Mouse (Mus musculus) thymus, postnatal 4 days (tissue): ENCODE data around the gene Gstm2.
"Not testable (repeated sequence)": the region's sequence is repeated elsewhere in the genome, so short reads cannot be mapped to it uniquely, and the experiment has no call there.

ENCODE experiments used
- DNase-seq: peaks from one replicate; pipeline ENCODE4 v3.0.0; 2021

Gene Gstm2

DNA sequence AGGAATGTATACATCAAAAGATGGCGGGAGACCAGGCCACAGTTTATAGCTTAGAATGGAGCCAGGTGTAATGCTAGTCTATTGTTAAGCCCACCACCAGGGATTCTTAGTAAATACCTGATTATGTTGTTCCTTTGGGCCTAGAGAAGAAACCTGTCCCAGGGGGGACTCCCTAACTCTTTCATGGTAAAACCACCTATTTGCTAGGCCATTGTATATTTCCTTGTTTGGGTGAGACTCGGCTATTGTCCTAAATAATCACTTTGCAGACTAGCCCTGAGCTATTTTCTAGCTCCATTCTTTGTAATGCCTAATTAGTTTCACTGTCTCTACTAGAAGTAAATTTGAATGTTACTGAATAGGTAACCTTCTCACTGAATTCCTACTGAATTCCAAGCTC lies 9.7 kb upstream of the Gstm2 start:
- DNase-seq = not testable (repeated sequence)

DNA sequence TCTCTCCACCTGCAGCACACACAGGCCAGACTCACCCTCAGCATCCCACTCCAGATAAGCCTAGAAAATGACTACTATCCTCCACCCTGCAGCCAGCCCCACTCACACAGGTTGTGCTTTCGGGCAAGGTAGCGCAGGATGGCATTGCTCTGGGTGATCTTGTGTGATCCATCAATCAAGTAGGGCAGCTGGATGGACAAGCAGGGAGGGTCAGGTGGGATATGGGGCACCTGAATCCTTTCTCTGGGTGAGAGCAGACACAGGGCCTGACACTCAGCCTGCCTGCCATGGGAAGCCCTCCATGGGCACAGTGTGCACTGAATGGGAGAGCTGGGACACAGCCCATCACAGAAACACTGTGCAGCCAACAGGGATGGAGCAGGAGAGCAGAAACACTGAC lies 1.1 kb downstream of the Gstm2 start:
- DNase-seq = not testable (repeated sequence)

DNA sequence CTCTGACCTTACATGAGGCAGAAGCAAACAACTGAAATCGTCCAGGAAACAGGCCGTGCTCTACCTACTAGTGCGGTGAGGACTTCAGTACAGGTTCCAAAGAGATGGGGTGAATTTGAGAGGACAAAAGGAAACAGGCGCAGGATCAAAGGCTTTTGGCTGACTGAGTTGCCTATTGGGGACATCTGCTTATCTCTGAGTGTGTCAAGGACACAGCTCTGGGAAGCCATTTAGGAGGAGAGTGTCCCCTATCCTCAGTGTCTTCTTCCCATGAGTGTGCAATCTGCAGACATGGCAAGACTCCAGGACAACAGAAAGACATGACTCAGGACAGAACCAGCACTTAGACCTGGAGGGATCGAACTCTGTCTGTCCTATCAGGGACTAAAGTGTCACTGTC lies 1.8 kb downstream of the Gstm2 start:
- no peak for DNase-seq

DNA sequence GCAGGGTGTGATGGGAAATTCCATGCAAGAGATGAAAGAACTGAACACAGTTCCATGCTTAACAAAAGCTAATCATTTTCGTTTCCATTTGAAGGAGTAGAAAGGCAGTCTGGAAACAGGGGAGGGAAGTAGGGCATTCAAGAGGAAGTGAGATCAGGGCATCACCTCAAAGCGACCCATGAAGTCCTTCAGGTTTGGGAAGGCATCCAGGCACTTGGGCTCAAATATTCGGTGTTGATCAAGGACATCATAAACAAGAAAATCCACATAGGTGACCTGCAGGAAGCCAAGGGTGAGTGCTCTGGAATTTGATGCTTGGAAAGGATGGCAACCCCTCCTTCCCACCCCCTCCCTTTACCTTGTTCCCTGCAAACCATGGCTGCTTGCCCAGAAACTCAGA lies 2.5 kb downstream of the Gstm2 start:
- no peak for DNase-seq

DNA sequence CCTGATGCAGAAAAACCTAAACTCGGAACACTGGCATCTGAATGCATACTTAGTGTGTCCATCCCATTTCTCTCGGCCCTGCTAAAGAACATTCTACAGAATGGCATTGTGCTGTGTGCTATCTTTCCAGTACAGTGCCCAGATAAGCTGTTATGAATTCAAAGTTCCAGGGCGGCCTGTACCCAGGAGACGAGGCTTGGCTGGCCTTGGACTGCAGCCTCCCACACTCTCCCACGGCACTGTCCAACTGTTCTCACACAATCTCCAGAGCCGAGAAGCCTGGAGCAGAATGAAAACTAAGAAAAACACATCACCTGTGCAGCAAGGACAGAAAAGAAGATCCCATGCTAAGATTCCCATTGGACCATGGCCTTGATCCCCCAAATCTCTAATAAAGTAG lies 3.5 kb downstream of the Gstm2 start:
- DNase-seq = no peak

DNA sequence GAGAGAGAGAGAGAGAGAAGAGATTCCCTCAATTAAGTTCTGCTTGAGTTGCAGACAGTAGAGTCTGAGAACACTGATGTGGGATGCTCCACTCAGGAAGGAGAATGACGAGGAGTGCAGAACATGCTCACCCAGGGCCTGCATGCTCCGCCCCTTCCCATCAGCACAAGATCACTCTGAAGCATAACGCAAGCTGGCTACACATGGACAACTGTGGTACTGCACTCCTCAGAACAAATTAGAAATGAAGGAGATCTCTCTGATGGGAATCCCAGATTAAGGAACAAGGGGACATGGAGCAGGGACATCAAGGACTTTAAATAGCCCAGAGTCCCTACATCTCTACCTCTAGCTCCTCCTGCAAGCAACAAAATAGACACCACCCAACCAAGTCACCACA lies 5.0 kb downstream of the Gstm2 start:
- DNase-seq = no peak

DNA sequence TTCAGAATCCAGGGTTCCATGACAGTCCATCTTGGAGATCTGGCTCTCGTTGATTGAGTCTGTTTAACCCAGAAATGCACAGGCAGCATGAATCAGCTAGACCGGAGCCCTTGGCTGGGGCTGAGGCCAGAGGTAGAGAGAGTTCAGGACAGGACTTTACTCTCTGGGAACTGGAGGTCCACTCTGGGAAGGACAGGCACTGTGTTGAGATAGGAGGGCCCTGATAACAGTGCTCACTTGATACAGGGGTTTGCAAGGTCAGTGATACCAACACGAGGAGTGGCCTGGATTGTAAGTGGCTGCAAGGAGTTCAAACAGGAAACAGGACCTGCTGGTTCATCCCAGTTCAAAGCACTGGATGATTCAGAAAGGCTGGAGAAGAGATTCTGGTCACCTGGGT lies 8.6 kb downstream of the Gstm2 start:
- no peak for DNase-seq

DNA sequence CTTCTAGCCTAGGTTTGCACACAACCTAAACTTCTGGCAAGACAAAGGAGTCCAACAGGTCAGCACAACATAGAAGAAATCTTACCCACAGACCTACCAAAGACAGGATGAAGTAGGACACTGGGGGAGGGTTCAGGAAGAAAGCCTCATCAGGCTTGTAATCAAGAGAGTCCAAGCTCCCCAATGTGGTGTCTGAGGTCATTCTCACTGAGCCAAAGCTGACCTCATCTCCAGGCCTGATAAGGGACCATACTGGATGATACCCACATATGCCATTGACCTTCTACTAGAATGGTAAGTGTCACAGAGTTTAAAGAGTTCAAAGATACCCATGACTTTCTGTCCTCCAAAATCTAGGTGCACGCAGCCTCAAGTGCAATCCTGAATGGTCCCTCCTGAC lies 12.0 kb downstream of the Gstm2 start:
- no peak for DNase-seq

DNA sequence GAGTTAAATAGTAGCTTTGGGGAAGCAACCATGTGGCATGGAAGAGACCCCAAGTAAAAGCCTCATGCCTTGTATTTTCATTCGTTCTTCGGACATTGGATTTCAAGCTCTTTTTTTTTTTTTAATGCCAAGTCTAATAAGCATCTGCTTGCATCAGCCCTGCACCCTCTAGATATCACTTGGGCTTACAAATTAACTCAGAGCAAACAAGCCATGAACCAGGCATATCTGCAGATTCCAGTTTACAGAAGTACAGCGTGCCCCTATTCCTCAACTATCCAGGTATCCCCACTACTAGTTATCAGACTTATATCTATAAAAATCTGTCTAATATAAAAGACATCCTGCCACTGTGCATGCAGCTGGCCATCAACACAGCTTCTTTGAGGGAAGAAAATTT lies 14.2 kb downstream of the Gstm2 start:
- DNase-seq = no peak

DNA sequence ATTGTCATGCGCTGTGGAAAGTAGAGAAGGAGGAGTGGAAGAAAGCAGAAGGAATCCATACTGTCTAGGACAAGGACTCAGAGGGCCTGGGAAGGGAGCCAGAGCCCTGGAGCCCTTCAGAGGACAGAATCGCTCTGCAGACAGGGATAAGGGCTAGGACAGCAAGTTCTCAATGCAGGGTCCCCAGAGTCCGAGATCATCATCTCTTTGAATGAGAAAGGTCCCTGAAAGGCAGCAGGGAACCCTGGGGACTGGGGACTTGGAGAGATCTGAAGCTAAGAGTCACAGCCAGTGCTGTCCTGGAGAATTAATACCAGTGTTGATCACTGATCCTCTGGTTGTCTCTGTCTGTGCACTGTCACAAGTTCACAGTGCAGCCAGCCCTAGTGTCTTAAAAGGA lies 15.2 kb downstream of the Gstm2 start:
- DNase-seq = not testable (repeated sequence)

DNA sequence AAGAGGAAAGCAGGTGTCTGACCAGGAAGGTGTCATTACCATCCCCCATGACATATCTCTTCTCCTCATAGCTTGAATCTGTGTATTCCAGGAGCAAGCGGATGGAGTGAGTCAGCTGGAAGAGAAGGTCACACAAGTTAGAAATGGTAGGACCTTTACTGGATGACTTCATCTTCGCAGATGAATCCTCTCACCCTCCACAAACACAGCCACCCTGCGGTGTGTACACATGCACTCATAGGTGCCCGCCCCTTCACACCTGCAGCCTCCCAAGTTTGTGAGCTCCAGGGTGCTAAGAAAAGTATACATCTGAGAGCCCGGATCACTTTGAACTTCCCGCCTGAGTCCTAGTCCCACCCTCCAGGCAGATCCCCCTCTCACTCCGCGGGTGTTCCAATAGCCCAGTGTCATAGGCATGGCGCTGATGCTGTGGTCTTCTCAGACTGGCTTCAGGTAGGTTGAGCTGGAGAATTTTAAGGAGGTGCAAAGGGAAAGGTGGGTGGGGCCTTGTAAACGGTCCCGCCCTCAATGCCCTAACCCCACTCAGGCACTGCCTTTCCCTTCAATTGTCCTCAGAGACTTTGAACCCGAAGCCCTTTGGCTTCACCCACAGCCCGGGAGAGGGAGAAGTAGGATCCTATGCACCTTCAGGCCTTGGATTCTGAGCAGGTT lies 17.4 kb downstream of the Gstm2 start, which contains the start of gene Gstm3:
Gstm3 (minus strand) TSS at position 560 of the 672 bp plus-strand sequence.
- DNase-seq = no peak

DNA sequence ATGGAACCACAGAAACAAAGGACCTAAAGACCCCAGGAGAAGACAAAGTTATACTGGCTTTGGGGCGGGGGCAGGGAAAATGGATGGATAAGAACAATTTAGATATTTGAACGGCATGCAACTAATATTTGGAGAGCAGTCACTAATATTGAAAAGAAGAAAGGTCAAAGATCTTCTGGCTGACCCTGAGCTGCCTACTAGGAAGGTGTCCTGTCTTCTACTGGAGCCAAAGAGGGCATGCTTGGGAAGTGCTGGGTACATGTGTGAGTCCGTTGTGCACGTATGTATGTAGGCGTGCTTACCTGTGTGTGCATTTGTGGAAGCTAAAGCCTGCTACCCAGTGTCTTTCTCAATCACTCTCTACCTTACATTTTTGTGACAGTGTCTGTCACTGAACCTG lies 19.6 kb downstream of the Gstm2 start:
- no peak for DNase-seq

DNA sequence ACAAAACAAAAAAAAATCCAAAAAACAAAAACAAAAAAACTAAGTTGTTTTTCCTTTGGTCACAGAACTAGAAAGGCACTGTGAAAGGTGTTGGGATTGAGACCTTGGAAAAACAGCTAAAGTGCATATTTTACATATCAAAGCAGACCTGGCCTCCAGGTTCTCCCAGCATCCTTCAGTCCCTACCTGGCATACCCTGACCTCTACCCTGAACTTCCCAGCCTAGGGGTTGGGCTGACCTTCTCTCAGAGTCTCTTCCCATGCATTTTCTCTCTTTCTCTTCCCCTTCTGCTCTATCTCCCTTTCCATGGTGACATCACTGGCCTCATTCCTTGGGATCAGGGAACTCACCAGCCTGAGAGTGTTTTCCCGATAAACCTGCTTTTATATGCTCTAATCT lies 20.7 kb downstream of the Gstm2 start:
- DNase-seq = no peak

DNA sequence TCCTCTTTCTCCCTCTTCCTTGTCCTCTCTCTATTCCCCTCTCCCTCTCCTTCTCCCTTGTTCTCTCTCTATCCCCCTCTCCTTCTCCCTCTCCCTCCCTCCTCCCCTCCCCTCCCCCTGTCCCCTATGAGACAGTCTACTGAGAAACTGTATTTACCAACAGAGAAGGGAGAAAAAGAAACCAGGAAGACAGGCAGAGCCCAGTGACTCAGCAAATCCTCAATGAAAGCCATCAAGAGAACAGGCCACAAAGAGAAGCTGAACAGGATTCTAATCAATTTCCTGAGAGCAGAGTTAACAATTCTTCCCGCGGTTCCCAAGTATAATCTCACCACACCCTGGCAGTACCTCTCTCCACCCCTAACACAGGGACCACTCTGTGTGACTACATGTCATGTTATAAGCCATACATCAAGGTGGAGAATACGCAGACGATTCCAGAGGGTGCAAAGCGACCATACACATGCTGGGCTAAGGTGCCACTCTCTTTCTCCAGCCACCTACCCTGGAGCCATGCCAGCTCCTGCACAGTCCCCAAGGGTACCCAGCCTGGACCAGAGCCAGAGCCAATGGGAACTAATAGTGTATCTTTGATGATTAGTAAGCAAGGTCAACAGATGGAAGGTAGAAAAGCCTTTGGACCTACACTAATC lies 21.5 kb downstream of the Gstm2 start:
- no peak for DNase-seq

DNA sequence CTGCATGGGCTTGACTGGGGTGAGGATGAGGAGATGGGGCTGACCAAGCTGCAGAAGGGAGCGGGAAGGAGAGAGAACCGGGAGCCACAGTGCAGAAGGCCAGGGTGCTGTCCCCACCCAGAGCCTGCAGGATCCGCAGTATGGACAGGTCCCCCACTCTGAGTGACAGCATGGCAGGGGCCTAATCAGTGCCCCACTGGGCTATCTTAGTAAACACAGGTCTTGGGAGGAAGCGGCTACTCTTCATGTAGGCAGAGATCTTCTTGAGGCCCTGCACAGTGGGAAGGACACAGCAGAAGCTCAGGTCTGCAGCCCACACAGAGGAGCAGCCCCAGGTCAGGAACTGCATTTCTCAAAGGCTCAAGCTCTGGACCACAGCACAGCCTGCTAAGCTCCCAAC lies 22.2 kb downstream of the Gstm2 start:
- no peak for DNase-seq

DNA sequence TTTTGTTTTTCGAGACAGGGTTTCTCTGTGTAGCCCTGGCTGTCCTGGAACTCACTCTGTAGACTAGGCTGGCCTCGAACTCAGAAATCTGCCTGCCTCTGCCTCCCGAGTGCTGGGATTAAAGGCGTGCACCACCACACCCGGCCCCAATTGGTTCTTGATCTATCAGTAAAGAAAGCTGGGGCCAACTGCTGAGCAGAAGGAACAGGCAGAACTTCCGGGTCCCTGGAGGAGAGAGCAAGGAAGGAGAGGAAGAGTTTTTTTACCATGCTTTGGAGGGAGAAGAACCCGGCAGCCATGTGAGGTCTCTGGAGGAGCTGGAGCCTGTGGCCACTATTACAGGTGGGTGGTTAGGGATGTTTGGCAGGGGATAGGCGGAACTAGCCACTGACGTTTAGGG lies 31.0 kb downstream of the Gstm2 start:
- DNase-seq = not testable (repeated sequence)

DNA sequence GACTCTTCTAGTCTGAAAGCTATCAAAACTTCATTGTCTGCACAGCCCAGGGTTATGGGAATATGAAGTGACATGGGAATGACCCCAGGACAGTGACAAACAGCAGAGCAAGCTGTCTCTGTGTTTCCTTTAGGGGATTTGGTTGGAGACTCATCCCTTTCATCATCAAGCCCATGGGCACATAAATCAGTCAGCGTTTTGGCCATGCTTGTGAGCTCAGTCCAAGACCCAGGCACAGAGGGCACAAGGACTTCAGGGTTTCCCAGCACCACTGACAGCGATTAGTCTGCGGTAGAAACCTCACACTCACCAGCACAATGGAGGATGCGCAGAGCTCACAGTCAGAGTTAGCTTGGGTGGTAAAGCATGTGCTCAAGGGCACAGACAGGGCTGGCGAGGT lies 32.3 kb downstream of the Gstm2 start:
- no peak for DNase-seq

DNA sequence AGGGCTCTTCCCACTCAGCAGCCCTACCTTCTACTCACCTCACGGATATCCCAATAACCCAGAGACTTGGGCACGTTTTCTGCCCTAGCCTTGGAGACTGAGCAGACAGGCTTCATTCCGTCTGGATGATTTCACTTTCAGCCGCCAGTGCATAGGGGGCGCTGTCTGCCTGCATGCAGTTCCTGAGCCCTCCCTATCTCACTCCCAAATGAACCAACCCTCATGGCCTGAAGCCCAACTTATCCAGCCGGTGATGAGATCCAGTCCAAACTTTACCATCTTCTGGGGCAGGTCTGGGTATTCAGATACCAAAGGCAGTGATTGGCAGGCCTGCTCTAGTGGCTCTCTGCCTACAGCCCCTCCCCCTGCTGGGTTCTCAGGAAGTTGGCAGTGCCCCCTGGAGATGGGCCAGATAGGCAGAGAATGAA lies 32.9 kb downstream of the Gstm2 start:
- DNase-seq = peak; percentile 71

DNA sequence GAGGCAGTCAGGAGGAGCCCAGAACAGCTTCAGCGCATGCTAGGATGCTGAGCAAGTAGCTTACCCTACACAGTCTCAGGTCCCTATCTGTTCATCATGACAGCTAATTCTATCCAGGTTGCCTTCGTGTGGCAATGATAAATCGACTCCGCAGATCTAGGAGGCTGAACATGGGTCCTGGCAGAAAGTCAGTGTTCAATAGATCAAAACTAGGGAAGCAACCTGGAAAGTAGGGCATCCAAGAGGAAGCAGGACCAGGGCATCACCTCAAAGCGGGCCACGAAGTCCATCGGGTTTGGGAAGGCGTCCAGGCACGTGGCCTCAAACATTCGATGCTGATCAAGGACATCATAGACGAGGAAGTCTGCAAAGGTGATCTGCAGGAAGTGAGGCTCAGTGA lies 35.7 kb downstream of the Gstm2 start:
- DNase-seq = no peak

DNA sequence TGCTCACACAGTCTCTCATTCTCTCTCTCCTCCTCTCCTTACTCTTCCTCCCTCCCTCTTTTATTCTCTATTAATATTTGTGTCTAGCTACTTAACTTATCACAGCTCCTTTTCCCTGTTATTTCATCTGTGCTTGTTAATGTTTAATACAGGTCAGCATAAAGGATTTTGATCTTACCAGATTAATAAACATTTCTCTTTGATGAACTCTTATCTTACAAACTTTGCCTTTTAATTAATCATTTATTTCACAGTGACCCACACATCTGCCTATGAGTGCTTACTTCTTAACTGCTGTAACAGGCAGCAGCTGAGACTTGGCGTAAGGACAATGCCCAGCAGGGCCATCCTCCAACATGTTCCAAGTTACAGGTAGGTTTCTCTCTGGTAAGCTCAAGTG lies 36.8 kb downstream of the Gstm2 start:
- DNase-seq = not testable (repeated sequence)

DNA sequence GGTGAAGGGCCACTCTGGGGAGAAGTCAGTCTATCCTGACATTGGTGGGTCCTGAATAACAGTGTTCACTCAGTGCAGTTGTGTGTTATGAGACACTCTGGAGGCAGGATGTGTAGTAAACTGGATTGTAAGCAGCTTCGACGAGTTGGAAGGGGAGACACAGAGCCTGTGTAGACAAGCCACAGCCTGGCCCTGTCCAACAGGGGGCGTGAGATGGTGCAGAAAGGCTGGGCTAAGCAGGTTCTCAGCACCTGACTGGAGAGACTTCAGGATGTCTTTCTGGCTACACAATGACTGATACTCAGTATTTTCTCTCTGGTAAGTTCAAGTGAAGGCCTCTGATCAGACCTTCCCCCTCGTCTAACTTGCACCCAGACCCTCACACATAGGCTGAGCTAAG lies 40.5 kb downstream of the Gstm2 start:
- peak; percentile 46 for DNase-seq

DNA sequence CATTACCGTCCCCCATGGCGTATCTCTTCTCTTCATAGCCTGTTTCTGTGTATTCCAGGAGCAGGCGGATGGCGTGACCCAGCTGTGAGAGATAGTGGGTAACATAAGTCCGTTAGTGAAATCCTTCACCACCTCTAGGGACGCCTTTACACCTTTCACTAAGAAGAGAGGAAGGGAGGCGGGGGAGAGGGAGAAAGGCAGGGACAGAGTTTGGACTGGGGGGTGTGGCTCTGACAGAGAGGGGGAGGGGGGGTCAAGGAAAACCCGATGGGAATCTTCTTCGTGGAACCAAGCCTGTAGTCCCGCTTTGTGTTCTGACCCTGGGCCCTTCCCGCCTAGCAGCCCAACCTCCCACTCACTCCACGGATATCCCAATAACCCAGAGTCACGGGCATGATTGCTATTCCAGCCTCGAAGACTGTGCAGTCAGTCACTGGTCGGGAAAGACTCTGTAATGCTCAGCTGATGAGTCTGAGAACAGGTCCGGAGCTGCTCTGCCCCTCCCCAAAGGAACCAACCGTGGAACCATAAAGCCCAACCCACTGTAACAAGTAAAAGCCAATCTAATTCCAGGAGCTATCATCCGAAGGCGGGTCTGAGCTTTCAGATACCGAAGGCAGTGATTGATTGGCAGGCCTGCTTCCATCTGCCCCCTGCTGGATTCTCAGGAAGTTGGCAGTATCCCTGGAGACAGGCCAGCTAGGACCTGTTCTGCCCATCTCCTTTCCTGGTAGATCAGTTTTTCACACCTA lies 42.8 kb downstream of the Gstm2 start, which contains the start of gene Gstm6:
Gstm6 (minus strand) TSS at position 511 of the 752 bp plus-strand sequence.
- DNase-seq = no peak

DNA sequence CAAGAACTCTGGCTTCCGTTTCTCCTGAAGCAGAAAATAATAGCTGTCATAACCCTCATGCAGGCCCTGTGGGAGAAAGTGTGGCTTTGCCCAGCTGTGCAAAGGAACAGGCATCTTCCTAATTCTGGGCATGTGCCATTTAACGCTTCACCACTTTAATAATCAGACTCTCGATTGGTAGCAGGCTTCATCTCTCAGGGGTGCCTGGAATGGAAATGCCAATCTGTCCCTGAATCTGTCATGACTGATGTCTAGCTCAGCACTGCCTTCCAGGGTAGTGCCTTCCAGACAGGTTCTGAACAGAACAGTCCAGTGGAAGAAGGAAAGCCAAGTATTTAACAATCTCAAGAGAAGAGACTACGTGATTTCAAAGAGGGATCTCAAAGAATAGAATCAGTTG lies 45.0 kb downstream of the Gstm2 start:
- DNase-seq = no peak

DNA sequence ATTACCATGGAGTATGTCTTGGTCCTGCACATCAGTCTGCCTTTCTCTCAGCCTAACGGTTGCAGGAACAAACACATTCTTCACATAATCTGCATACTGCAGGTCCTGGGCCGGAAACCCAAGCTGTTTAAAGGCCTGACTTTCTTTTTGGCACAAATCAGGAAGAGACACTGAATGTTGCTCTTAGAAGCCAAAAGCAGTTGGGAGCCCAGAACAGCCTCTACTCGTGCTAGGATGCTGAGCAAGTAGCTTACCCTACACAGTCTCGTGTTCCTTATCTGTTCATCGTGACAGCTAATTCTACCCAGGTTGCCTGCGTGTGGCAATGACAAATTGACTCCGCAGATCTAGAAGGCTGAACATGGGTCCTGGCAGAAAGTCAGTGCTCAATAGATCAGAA lies 45.7 kb downstream of the Gstm2 start:
- DNase-seq = no peak
